Mouse (Mus musculus) layer of hippocampus, postnatal 10 days (tissue): Measurements from ENCODE around the gene Akr1b10. TPM values are rescaled to one million over a fixed set of nuclear protein-coding genes. Genes with fewer than 3 reads are reported as not detected.

ENCODE experiments used
- total RNA-seq, 2 experiments: library from RNA; stranded (reverse); gene quantifications; 2 replicates each; pipeline ENCODE4 v1.2.3; 2021

The Akr1b10 gene
- total RNA-seq, 2 experiments from 2014 or later, result 18.2 to 20.0 TPM

Other genes starting within 250 kb of the Akr1b10 start
- 10 to 100 TPM; 34.9 to 41.0 TPM for gene Slc35b4, start 207.1 kb upstream of the Akr1b10 start, total RNA-seq
- 10 to 100 TPM; 47.0 to 47.1 TPM for gene Akr1b3, start 66.7 kb upstream of the Akr1b10 start, total RNA-seq
- gene Akr1b8, start 30.1 kb upstream of the Akr1b10 start, total RNA-seq, result 1 to 10 TPM in 1 of 2 experiments, under 1 TPM in 1; 0.67 to 1.1 TPM
- gene Akr1b7, start 28.1 kb downstream of the Akr1b10 start, total RNA-seq, result not detected
- gene Bpgm, start 92.0 kb downstream of the Akr1b10 start, total RNA-seq, result 10 to 100 TPM; 75.1 to 75.4 TPM
- gene Cald1, start 214.3 kb downstream of the Akr1b10 start, total RNA-seq, result 10 to 100 TPM; 37.5 to 38.7 TPM